Mouse (Mus musculus) forelimb bud, embryonic 11.5 days (tissue): Measurements from ENCODE around the gene Pias3.
"Not testable (repeated sequence)": the region's sequence is repeated elsewhere in the genome, so short reads cannot be mapped to it uniquely, and the experiment has no call there.

Experiments
- DNase-seq: peaks from one replicate; pipeline ENCODE4 v3.0.0-alpha.2; 2012; ENCODE audit warnings: low read depth, low spot score

The Pias3 gene

GRCm38 (mm10) chr3:96684822-96685156 is 11.4 kb upstream of the Pias3 start:
- DNase-seq = no peak

- DNase-seq = not testable (repeated sequence)
Measured at GRCm38 (mm10) chr3:96686057-96686456, 10.1 kb upstream of the Pias3 start.

- DNase-seq = no peak
Measured at GRCm38 (mm10) chr3:96688854-96689253, 7.3 kb upstream of the Pias3 start.

GRCm38 (mm10) chr3:96690298-96690697 is 5.9 kb upstream of the Pias3 start:
- DNase-seq = no peak

- peak; percentile 42 for DNase-seq
Measured at GRCm38 (mm10) chr3:96692506-96692905, 3.7 kb upstream of the Pias3 start.

GRCm38 (mm10) chr3:96693579-96693978 is 2.6 kb upstream of the Pias3 start:
- no peak for DNase-seq

- DNase-seq = peak; percentile 88
Measured at GRCm38 (mm10) chr3:96696766-96697732, 865 bp downstream of the Pias3 start.

GRCm38 (mm10) chr3:96698993-96699690 is 3.0 kb downstream of the Pias3 start:
- DNase-seq = no peak

- DNase-seq = peak; percentile 36
Measured at GRCm38 (mm10) chr3:96700376-96700775, 4.2 kb downstream of the Pias3 start.

- no peak for DNase-seq
Measured at GRCm38 (mm10) chr3:96701003-96701402, 4.8 kb downstream of the Pias3 start.

GRCm38 (mm10) chr3:96704778-96705177 is 8.6 kb downstream of the Pias3 start:
- DNase-seq = no peak

GRCm38 (mm10) chr3:96706217-96706616 is 10.0 kb downstream of the Pias3 start:
- DNase-seq = no peak

- DNase-seq = no peak
Measured at GRCm38 (mm10) chr3:96706984-96707383, 10.8 kb downstream of the Pias3 start.

GRCm38 (mm10) chr3:96707903-96708683 is 11.9 kb downstream of the Pias3 start, which contains the start of gene Nudt17:
Nudt17 (minus strand) TSS chr3:96708562.
- DNase-seq = peak; percentile 76

GRCm38 (mm10) chr3:96708684-96709064 is 12.5 kb downstream of the Pias3 start:
- no peak for DNase-seq

- no peak for DNase-seq
Measured at GRCm38 (mm10) chr3:96714286-96714685, 18.1 kb downstream of the Pias3 start.

- DNase-seq = no peak
Measured at GRCm38 (mm10) chr3:96715854-96716253, 19.7 kb downstream of the Pias3 start.

GRCm38 (mm10) chr3:96719173-96719572 is 23.0 kb downstream of the Pias3 start:
- no peak for DNase-seq

- DNase-seq = peak; percentile 87
Measured at GRCm38 (mm10) chr3:96727343-96727827, 31.2 kb downstream of the Pias3 start, which contains the start of the genes Polr3c and Rnf115. Polr3c (minus strand) TSS chr3:96727628. Rnf115 (plus strand) TSS chr3:96727664.

- DNase-seq = peak; percentile 12
Measured at GRCm38 (mm10) chr3:96727828-96728633, 31.8 kb downstream of the Pias3 start.
